Mouse (Mus musculus) mouse trophoblast stem cell (cell line): ENCODE measurements at regions not wholly inside any gene's neighbourhood (a gene's known extent, or its start where the extent isn't known, plus 50 kb on each side); places are given as distances from the start of the nearest gene placed in this dataset.
"Not testable (repeated sequence)": the region's sequence is repeated elsewhere in the genome, so short reads cannot be mapped to it uniquely, and the experiment has no call there.

Experiments used
- in situ Hi-C, 2 experiments: fragments of 300-500 bp; cut with MseI, MboI; formaldehyde crosslinking; loops; 2 replicates in 1 of 2; 3 replicates in 1 of 2; pipeline ENCODE4 v1.15.1; 2025

GRCm38 (mm10) chr13:103622324-103622723 lies 152.1 kb downstream of the Srek1 start:
- in situ Hi-C loops, result no loop called here

- in situ Hi-C loops, result not testable (repeated sequence)
These were observed 153.4 kb downstream of the Srek1 start for GRCm38 (mm10) chr13:103620958-103621357.

GRCm38 (mm10) chr13:103613333-103613725 lies 161.1 kb downstream of the Srek1 start:
- in situ Hi-C loops, result no loop called here

DNA sequence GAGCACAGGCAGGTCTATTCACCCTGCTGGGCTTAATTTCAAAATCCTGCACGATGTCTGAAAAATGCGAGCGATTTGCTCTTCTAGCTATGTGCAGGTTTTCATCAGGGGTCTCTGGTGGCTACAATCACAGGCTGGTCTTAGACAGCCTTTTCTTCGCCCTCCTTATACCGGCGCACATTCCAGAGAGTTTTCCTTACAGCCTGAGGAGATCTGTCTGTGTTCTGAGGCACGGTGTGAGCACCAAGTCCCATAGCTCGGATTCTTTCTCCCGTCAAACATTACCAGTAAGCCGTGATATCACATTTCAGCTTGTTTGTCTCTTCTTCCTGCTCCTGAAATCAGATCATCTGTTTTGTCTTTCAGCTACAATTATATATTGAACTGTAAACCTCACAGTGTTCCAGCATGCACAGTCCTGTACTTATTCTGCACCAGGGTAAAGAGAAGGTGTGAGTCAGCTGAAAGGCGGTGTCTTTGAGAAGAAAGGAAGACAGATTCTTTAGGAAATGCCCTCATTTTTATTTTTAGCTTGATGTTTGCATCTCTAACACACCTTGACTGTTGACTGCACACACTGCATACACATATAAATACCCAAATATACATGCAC lies 161.6 kb downstream of the Srek1 start:
- in situ Hi-C loops, result no loop called here

DNA sequence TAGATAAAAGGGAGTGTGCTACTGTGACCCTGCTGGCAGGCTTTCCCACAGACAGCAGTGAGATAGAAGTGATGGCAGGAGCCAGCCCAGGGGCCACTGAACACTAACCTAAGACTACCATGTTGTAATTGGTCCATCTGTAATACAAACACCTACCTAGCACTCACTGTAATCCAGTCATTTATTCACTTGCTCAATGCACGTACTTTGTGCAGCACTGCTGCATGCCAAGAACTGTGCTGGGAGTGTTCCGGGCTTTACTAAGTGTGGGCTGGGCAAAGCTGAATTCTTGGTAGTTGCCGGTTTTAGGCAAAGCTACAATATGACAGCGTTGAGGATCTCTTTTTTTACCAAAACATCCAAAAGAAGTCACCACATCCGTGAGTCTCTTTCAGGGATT lies 172.1 kb downstream of the Srek1 start:
- in situ Hi-C loops, result no loop called here

GRCm38 (mm10) chr13:103592371-103592770 lies 182.0 kb downstream of the Srek1 start:
- in situ Hi-C loops, result no loop called here

DNA sequence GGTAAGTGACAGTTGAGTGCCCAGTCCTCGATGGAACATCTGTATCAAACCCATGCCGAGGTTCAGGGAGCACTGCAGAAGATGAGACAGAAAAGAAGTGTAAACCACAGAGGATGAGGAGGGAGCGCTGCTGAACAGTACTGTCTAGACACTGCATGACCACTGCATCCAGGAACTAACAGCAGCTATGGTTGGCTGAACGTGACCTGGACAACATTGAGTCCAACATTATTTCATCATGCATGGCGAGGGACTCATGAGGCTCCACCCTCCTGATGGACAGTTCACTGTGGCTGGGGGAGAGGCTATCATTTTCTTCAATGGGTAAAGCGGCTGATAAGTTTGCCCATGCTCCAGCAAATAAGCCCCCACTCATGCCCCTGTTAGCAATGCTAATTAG lies 182.5 kb downstream of the Srek1 start:
- in situ Hi-C loops, result no loop called here

- in situ Hi-C loops, result not testable (repeated sequence)
These were observed 183.0 kb downstream of the Srek1 start for GRCm38 (mm10) chr13:103591381-103591780.

DNA sequence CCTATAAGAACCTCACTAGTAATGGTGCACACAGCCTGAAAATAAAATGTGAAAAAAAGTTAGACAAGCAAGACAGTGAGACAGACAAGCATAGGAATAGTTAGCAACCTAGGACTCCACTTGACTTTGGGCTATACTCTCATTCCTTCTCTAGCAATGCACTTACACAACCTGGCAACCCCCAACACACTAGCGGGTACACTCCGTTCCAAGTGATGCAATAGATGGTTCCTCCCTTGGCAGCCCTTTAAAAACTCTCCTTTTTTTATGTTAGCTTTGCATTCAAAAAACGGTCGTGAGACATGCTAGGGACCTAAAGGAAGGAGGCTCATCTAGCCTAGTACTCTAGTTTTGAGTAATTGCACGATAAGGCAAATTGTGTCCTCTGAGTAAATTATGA lies 184.8 kb downstream of the Srek1 start:
- in situ Hi-C loops, result no loop called here

GRCm38 (mm10) chr13:103576856-103577255 lies 197.6 kb downstream of the Srek1 start:
- in situ Hi-C loops, result no loop called here

- in situ Hi-C loops, result no loop called here
These were observed 209.7 kb downstream of the Srek1 start for GRCm38 (mm10) chr13:103564715-103565114.

GRCm38 (mm10) chr13:103561795-103562705 lies 212.4 kb downstream of the Srek1 start:
- in situ Hi-C loops, result no loop called here

- in situ Hi-C loops, result no loop called here
These were observed 215.5 kb downstream of the Srek1 start for GRCm38 (mm10) chr13:103558915-103559314.

DNA sequence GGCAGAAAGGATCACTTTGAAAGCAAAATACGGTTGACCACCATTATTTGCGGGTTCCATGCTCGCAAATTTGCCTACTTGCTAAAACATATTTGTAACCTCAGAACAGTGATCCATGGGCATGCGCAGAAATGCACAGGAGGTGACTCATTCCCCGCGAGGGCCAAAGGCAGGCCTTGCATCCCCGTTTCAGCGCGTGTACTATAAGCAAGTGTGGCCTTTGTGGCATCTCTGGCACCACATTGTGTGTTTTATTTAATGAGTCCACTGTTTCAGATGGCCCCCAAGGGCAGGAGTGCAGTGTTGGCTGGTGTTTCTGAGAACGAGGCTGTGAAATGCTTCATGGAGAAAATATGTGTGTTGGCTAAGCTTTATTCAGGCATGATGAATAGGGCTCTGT lies 205.3 kb upstream of the Mast4 start:
- in situ Hi-C loops, result no loop called here

DNA sequence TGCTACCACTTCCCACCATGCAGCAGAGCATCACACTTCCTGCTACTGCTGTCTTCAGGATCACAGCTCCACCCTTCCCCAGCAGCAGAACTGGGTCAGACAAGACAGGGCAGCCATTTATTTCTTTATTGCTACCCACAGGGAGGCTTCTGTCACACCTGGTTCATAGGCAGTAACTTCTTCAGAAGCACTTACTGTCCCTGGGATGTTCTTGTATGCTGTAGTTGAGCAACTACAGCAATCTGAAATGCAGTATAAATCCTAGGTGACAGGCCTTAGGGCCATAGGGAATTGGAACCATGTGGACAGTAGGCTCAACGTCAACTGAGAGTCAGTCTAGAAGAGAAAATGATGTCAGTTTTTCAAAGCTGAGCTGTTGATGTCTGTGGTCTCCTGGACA lies 179.5 kb upstream of the Mast4 start:
- in situ Hi-C loops, result no loop called here

GRCm38 (mm10) chr13:103512476-103512875 lies 178.2 kb upstream of the Mast4 start:
- in situ Hi-C loops, result no loop called here

DNA sequence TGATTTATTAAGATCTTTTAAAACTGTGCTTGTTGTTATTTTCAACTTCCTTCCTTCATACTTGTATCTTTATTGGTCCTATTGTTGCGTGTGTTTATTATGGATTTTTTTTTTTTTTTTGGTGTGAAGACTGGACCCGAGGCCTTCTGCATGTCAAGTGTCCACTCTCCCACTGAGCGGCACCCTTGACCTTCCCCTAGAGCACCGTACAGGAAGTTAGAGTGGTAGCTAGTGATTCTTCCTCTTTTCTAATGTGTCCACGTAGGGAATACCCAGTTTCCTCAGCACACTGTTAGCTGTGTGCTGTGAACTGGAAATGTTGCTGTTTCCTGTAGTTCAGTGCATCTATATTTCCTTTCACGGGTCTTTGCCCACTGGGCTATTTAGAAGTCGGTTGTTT lies 170.7 kb upstream of the Mast4 start:
- in situ Hi-C loops, result no loop called here

DNA sequence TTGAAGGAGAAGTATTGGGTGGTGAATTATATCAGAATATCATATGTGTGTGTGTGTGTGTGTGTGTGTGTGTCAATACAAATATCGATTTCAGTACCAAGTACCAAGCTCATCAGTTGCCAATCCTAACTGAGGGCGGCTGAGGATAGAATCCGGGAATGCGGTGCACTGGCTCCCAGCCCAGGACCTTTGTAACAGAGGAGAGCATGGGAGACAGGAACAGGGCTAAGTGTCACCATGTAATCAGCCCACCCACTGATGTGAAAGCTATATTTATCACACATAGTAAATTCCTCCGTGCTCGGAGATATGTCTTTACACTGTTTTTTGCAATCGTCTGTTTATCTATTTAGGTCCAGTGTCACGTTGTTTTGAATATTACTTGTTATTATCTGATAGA lies 165.1 kb upstream of the Mast4 start:
- in situ Hi-C loops, result no loop called here

- in situ Hi-C loops, result no loop called here
These were observed 160.1 kb upstream of the Mast4 start for GRCm38 (mm10) chr13:103494371-103494770.

GRCm38 (mm10) chr13:103493567-103493966 lies 159.3 kb upstream of the Mast4 start:
- in situ Hi-C loops, result no loop called here

DNA sequence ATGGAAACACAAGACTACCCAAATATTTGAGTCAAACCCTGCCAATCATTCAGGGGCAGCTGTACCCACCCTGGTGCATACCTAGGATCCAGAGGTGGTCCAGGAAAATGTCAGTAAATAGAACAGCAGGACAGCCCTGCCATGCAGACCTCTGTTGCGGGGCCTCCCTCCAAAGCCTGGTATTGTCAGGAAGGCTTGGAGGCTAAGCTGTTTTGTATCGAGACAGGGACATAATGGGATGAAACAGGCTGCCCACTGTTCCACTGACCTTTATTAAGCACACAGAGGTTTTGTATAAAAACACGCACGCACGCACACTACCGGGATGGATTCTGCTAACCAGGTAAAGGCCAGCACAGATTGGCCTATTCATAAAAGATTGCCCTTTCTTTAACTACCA lies 155.8 kb upstream of the Mast4 start:
- in situ Hi-C loops, result no loop called here

DNA sequence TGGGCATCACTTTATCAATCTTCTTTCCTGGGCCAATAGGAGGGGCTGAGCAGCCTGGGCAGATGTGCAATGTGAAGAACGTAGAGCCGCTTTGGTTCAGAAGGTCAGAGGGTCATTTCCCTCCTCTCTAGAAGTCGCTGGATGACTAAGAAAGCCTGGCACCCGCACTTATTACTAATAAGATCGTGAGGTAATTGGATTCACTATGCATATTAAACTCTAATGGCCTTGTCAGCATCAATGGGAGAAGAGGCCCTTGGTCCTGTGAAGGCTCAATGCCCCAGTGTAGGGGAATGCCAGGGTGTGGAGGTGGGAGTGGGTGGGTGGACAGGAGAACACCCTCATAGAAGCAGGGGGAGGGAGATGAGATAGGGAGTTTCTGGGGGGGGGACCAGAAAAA lies 149.8 kb upstream of the Mast4 start:
- in situ Hi-C loops, result no loop called here

- in situ Hi-C loops, result no loop called here
These were observed 149.1 kb upstream of the Mast4 start for GRCm38 (mm10) chr13:103483392-103483791.
